In the genomic region with DNA sequence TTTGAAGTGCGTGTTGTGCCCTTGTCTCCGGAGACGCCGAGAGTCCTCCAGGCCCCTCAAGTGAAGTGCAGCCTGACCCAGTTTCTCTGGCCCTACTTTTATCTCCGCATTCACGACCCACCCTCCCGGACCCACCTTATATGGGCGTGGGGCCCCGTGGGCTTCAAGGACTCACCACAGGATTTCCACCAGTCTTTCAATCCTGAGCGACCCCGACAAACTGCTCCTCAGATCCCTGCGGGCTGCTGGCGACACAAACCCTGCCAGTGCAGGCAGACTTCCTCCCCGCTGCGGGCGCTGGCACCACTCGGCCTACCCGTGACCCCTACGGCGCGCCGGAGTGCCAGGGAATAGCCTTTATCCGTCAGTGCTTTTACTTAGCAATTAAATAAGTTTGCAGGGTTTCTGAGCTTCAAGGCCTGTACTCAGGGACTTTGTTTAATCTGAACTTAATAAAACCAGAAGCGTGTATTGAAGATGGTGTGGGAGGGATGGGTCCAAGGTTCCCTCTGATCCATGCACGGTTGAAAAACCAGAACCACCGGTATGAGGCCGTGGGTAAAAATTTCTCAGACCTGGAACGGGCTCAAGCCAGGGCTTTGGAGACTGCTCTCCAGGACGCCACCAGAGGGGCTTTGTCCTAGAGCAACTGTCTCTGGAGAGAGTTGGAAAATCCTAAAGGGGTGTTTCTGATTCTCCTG, we compare ENCODE assay signal across 8 mouse cellular contexts. TPM values are rescaled to one million over a fixed set of nuclear protein-coding genes. Genes with fewer than 3 reads are reported as not detected.
DNase-seq lines count a peak whose midpoint lies in the region; ATAC-seq and TF ChIP-seq lines count a peak whose summit lies in the region.

A gene (minus strand): TSS at position 568 of the 701 bp plus-strand sequence.

- peaks cover 33% of the 10 kb centered on the region for H3K27me3 ChIP-seq in neural tube, embryonic 11.5 days (ENCODE audit: control insufficient read depth, insufficient read depth, low read length)
- peaks cover 7% of the 10 kb centered on the region for H3K27me3 ChIP-seq in hindbrain, embryonic 15.5 days
- peaks cover 50% of the 10 kb centered on the region for H3K27me3 ChIP-seq in midbrain, embryonic 10.5 days (ENCODE audit: low read depth, poor library complexity, severe bottlenecking)

- peak within 1 kb of the TSS; percentile 79 for H3K9ac ChIP-seq in neural tube, embryonic 11.5 days (ENCODE audit: low read length)
- peak within 1 kb of the TSS; percentile 70 for H3K9ac ChIP-seq in hindbrain, embryonic 15.5 days

- intact Hi-C loops in left cerebral cortex, postnatal 25 days (cut with DNase I) = loop anchor here (1.0 to 5.0 kb wide), 4 partner anchors 23 to 506 kb away; a partner anchor contains a TSS

- H3K27ac ChIP-seq in neural tube, embryonic 11.5 days (ENCODE audit: low read depth, low read length) = peak within 1 kb of the TSS; percentile 70
- H3K27ac ChIP-seq in hindbrain, embryonic 15.5 days (replicated peaks) = peak within 1 kb of the TSS; percentile 94
- peak within 1 kb of the TSS; percentile 94 for H3K27ac ChIP-seq in midbrain, embryonic 10.5 days (replicated peaks)

- no peaks in the 10 kb centered on the region for H3K36me3 ChIP-seq in neural tube, embryonic 11.5 days (ENCODE audit: control insufficient read depth, insufficient read depth, low read length)
- H3K36me3 ChIP-seq in hindbrain, embryonic 15.5 days = peaks cover 6% of the 10 kb centered on the region; the same call in 1 of the 2 replicates
- peaks cover 16% of the 10 kb centered on the region for H3K36me3 ChIP-seq in midbrain, embryonic 10.5 days

- peak; percentile 53 for DNase-seq in neural tube, embryonic 11.5 days (ENCODE audit: low spot score)
- no peak for DNase-seq in neural tube, embryonic 10.5 days (ENCODE audit: extremely low spot score, low spot score)
- no peak for DNase-seq in brain, embryonic 14.5 days (ENCODE audit: low read depth)
- peak in 1 of 2 experiments; percentile 50 for DNase-seq in gastrocnemius, adult 8-10 months (ENCODE audit: low spot score in 2 of 2)
- DNase-seq in left cerebral cortex, postnatal 25 days (ENCODE audit: low spot score in 2 of 2) = no peak
- DNase-seq in midbrain, embryonic 10.5 days (ENCODE audit: low spot score) = no peak
- peak; percentile 43 for DNase-seq in urinary bladder, postnatal 25 days (ENCODE audit: low spot score)

- no peak for TF ChIP-seq CTCF in brain, embryonic 14.5 days (IDR thresholded peaks at IDR 0.05; ENCODE audit: borderline replicate concordance, extremely low read depth, insufficient read depth, insufficient read length)

- H3K9me3 ChIP-seq in neural tube, embryonic 11.5 days (ENCODE audit: control insufficient read depth, low read length) = no peaks in the 10 kb centered on the region
- no peaks in the 10 kb centered on the region for H3K9me3 ChIP-seq in hindbrain, embryonic 15.5 days
- H3K9me3 ChIP-seq in midbrain, embryonic 10.5 days (replicated peaks) = no peaks in the 10 kb centered on the region

- WGBS in neural tube, embryonic 11.5 days = 9% methylated on average over 29 of the region's 29 CpGs
- WGBS in hindbrain, embryonic 15.5 days = 5% methylated on average over 29 of the region's 29 CpGs
- WGBS in midbrain, embryonic 10.5 days = 7% methylated on average over 29 of the region's 29 CpGs

- peaks cover 19% of the 10 kb centered on the region for H3K4me1 ChIP-seq in neural tube, embryonic 11.5 days (ENCODE audit: control insufficient read depth, insufficient read depth, low read length)
- H3K4me1 ChIP-seq in hindbrain, embryonic 15.5 days (replicated peaks) = peaks cover 67% of the 10 kb centered on the region
- peaks cover 71% of the 10 kb centered on the region for H3K4me1 ChIP-seq in midbrain, embryonic 10.5 days

- peak within 1 kb of the TSS; percentile 92 for H3K4me2 ChIP-seq in neural tube, embryonic 11.5 days (ENCODE audit: low read depth)
- peak within 1 kb of the TSS; percentile 96 for H3K4me2 ChIP-seq in hindbrain, embryonic 15.5 days

- ATAC-seq in neural tube, embryonic 11.5 days (ENCODE audit: insufficient read depth, low FRiP score, low TSS enrichment) = 0 out of 2 replicates have a peak, but pooled peaks have one; percentile 11
- ATAC-seq in hindbrain, embryonic 15.5 days (ENCODE audit: low FRiP score, low read depth) = no peak

- peak within 1 kb of the TSS; percentile 78 for H3K4me3 ChIP-seq in neural tube, embryonic 11.5 days (ENCODE audit: low read depth, low read length)
- peak within 1 kb of the TSS; percentile 85 for H3K4me3 ChIP-seq in hindbrain, embryonic 15.5 days
- peak within 1 kb of the TSS; percentile 64 for H3K4me3 ChIP-seq in midbrain, embryonic 10.5 days

- no peak for TF ChIP-seq POLR2A in brain, embryonic 14.5 days (IDR thresholded peaks at IDR 0.05; ENCODE audit: borderline replicate concordance, extremely low read depth, insufficient read depth, insufficient read length, poor library complexity, severe bottlenecking)

RNA-seq across cellular contexts. Expression of the gene that starts here (rescaled TPM):
- 27.6 and 30.3 TPM in 2 replicates for polyA plus RNA-seq in neural tube, embryonic 11.5 days (2014; fragmentation: Nextera tagmentation; extraction: Ambion mirVana)
- polyA plus RNA-seq in brain, embryonic 14.5 days (2012; rRNA removed) = 29.3 and 31.7 TPM in 2 replicates
- total RNA-seq in gastrocnemius, adult 8-10 months (2022) = 10 to 100 TPM; 38.0 to 40.7 (median 39.9) TPM
- 19.1 and 20.4 TPM in 2 replicates for polyA plus RNA-seq in hindbrain, embryonic 15.5 days (2015; fragmentation: Nextera tagmentation; extraction: Ambion mirVana)
- total RNA-seq in left cerebral cortex, postnatal 25 days (2021) = 10 to 100 TPM; 45.8 to 46.4 TPM
- polyA plus RNA-seq in midbrain, embryonic 10.5 days (2016; fragmentation: Nextera tagmentation; extraction: Ambion mirVana) = 22.5 and 23.6 TPM in 2 replicates

Comparison
In these comparisons a context has a peak if more than half of its experiments do, and no peak if none do; other contexts are left out.
1. DNase-seq: peak in neural tube, embryonic 11.5 days (single experiment) and urinary bladder, postnatal 25 days (single experiment); none in neural tube, embryonic 10.5 days (single experiment), brain, embryonic 14.5 days (single experiment), left cerebral cortex, postnatal 25 days (0 of 2) and midbrain, embryonic 10.5 days (single experiment).
2. Peak in every context shown above with its lines, with median percentiles within 50 percentile points of each other: H3K27ac ChIP-seq and H3K4me3 ChIP-seq.